Mouse (Mus musculus) adrenal gland, adult 18-20 months (tissue): ENCODE results near the gene Zfp579. TPM values are rescaled to one million over a fixed set of nuclear protein-coding genes. Genes with fewer than 3 reads are reported as not detected.
"Not testable (repeated sequence)": the region's sequence is repeated elsewhere in the genome, so short reads cannot be mapped to it uniquely, and the experiment has no call there.

Experiments
- DNase-seq, 2 experiments: peaks; one replicate each; pipeline ENCODE4 v3.0.0; 2021 to 2022; ENCODE audit warnings: low spot score in 2 of 2
- long read RNA-seq, 2 experiments: library from polyadenylated mRNA; stranded (forward); transcript quantifications; one replicate each; pipeline ENCODE4 v2.0.0; 2021
- total RNA-seq, 2 experiments: library from RNA; stranded (reverse); gene quantifications; 1 replicate in 1 of 2; 2 replicates in 1 of 2; pipeline ENCODE4 v1.2.3; 2021

Gene Zfp579
- 10 to 100 TPM; 15.9 to 25.4 TPM for total RNA-seq
- long read RNA-seq, experiment 1, transcript Zfp579-206 (1 exons, 2,489 nt), result major isoform, 6 of 11 reads
- long read RNA-seq, experiment 1, partial matches to known transcripts, result 1 of 11 reads
- long read RNA-seq, experiment 1, other reads (novel, unspliced or antisense), result 0 of 11 reads
- long read RNA-seq, experiment 2, transcript Zfp579-206 (1 exons, 2,489 nt), result major isoform, 7 of 11 reads
- long read RNA-seq, experiment 2, partial matches to known transcripts, result 0 of 11 reads
- long read RNA-seq, experiment 2, other reads (novel, unspliced or antisense), result 0 of 11 reads

GRCm38 (mm10) chr7:4996003-4996895, at the start of gene Zfp579:
TSS of gene Zfp579 (minus strand) at chr7:4996158.
- peak; percentile 86 to 90 for DNase-seq

GRCm38 (mm10) chr7:5044981-5045380, 49.0 kb upstream of the Zfp579 start:
- DNase-seq, result no peak

- no peak for DNase-seq
These were observed 43.0 kb upstream of the Zfp579 start for GRCm38 (mm10) chr7:5038940-5039339.

- peak; percentile 91 to 92 for DNase-seq
These were observed 42.3 kb upstream of the Zfp579 start, which contains the start of gene Zfp784 for GRCm38 (mm10) chr7:5038109-5038732. TSS of gene Zfp784 (minus strand) at chr7:5038446.

GRCm38 (mm10) chr7:5037467-5037866, 41.5 kb upstream of the Zfp579 start:
- DNase-seq, result no peak

- no peak for DNase-seq
These were observed 41.1 kb upstream of the Zfp579 start for GRCm38 (mm10) chr7:5037026-5037425.

GRCm38 (mm10) chr7:5036136-5036535, 40.2 kb upstream of the Zfp579 start:
- DNase-seq, result no peak

GRCm38 (mm10) chr7:5035628-5036027, 39.7 kb upstream of the Zfp579 start:
- no peak for DNase-seq

GRCm38 (mm10) chr7:5033818-5034217, 37.9 kb upstream of the Zfp579 start, which contains the start of gene 4632433K11Rik:
TSS of gene 4632433K11Rik (plus strand) at chr7:5034118.
- no peak for DNase-seq

GRCm38 (mm10) chr7:5031496-5031895, 35.5 kb upstream of the Zfp579 start:
- no peak for DNase-seq

GRCm38 (mm10) chr7:5030554-5031275, 34.8 kb upstream of the Zfp579 start:
- DNase-seq, result no peak

GRCm38 (mm10) chr7:5029946-5030345, 34.0 kb upstream of the Zfp579 start:
- DNase-seq, result no peak

GRCm38 (mm10) chr7:5029543-5029942, 33.6 kb upstream of the Zfp579 start:
- DNase-seq, result no peak

GRCm38 (mm10) chr7:5021197-5021596, 25.2 kb upstream of the Zfp579 start:
- no peak for DNase-seq

- no peak for DNase-seq
These were observed 24.7 kb upstream of the Zfp579 start for GRCm38 (mm10) chr7:5020685-5021084.

- DNase-seq, result peak; percentile 96 to 97
These were observed 24.2 kb upstream of the Zfp579 start, which contains the start of the genes Zfp865 and Ccdc106 for GRCm38 (mm10) chr7:5020000-5020681. TSS of gene Zfp865 (plus strand) at chr7:5020376. TSS of gene Ccdc106 (plus strand) at chr7:5020553.

GRCm38 (mm10) chr7:5019576-5019975, 23.6 kb upstream of the Zfp579 start:
- not testable (repeated sequence) for DNase-seq

- DNase-seq, result no peak
These were observed 22.0 kb upstream of the Zfp579 start for GRCm38 (mm10) chr7:5017931-5018330.

- DNase-seq, result peak in 1 of 2 experiments; percentile 41
These were observed 21.4 kb upstream of the Zfp579 start for GRCm38 (mm10) chr7:5017352-5017751.

GRCm38 (mm10) chr7:5016920-5017319, 21.0 kb upstream of the Zfp579 start:
- no peak for DNase-seq
